Mouse (Mus musculus): ENCODE measurements around the gene Rgsl1.

GRCm38 (mm10) chr1:153729806-153730205 is 114.1 kb downstream of the Rgsl1 start:
- TF ChIP-seq CTCF (IDR thresholded peaks at IDR 0.05; ENCODE audit: extremely low read depth, insufficient read depth, low read length) (no peak), POLR2A (IDR thresholded peaks at IDR 0.05; ENCODE audit: extremely low read depth, insufficient read depth, low read length) (no peak)

Data from cortical plate, adult 2 months (tissue).